Mouse (Mus musculus) lung, adult 2 months (tissue): Measurements from ENCODE around the gene Casp3. TPM values are rescaled to one million over a fixed set of nuclear protein-coding genes. Genes with fewer than 3 reads are reported as not detected.

Experiments used
- DNase-seq: peaks from one replicate; pipeline ENCODE4 v3.0.0; 2022
- H3K4me1 ChIP-seq: fragments of 200-500 bp; 2 replicates; pipeline ENCODE4 v1.6.1; 2011; ENCODE audit warnings: low read length; ENCODE audit not compliant: control insufficient read depth, insufficient read depth
- H3K4me3 ChIP-seq: fragments of 200-500 bp; replicated peaks from 2 replicates; pipeline ENCODE3; 2011; ENCODE audit warnings: low read depth, mild to moderate bottlenecking, control low read depth, low read length; ENCODE audit errors: extremely low read depth
- CTCF ChIP-seq: fragments of 200-500 bp; IDR thresholded peaks from 2 replicates; pipeline ENCODE4 v1.5.1; 2011; ENCODE audit warnings: mild to moderate bottlenecking, low read length, control low read depth; ENCODE audit not compliant: insufficient read depth
- POLR2A ChIP-seq: fragments of 200-500 bp; IDR thresholded peaks from 2 replicates; pipeline ENCODE4 v1.6.1; 2011; ENCODE audit warnings: low read depth, mild to moderate bottlenecking, control low read depth, low read length, borderline replicate concordance; ENCODE audit errors: extremely low read depth
- WGBS: fragments of 180-500 bp; shearing (Covaris S2); methylation state at CpG from one replicate; pipeline ENCODE4 v1.1.7; 2018; 5-methylcytosine and 5-hydroxymethylcytosine counted together
- polyA plus RNA-seq: library from polyadenylated mRNA; depleted of rRNA; stranded (reverse); fragments of >200 nt; gene quantifications from 2 replicates; pipeline ENCODE4 v1.2.3, GENCODE M21; 2012

The Casp3 gene
- polyA plus RNA-seq, 1 experiment, result 5.4 TPM

- no peak for TF ChIP-seq CTCF
- TF ChIP-seq POLR2A, result no peak
- DNase-seq, result no peak
- WGBS, result 69% methylated on average over 9 of the region's 9 CpGs
- H3K4me1 ChIP-seq, result peaks cover 4% of the 10 kb centered on the region
- no peak overlapping the region for H3K4me3 ChIP-seq
Observed at GRCm38 (mm10) chr8:46622446-46623270, 5.6 kb downstream of the Casp3 start.

DNA sequence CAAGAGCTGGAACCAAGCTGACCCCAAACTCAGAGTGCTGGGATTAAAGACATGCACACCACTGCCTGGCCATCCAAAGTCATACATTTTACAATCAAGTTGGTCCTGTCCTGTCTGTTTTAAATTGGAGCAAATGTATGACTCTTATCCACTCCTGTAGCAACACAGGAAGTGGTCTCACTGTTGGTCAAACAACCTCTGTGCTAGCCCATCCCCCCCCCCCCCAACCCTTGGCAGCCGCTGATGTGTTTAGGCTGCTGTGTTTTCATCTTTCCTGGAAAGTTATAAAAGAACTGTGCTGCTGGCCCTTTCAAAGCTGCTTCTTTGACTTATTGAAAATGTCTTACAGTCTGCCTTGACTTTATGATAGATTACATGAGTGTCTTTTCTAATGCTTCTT is 8.1 kb downstream of the Casp3 start:
- TF ChIP-seq POLR2A (no peak), CTCF (no peak)
- WGBS, result 28% methylated on average over 1 of the region's 1 CpGs
- Histone ChIP-seq H3K4me1 (peaks cover 2% of the 10 kb centered on the region), H3K4me3 (no peak overlapping the region)
- DNase-seq, result no peak

DNA sequence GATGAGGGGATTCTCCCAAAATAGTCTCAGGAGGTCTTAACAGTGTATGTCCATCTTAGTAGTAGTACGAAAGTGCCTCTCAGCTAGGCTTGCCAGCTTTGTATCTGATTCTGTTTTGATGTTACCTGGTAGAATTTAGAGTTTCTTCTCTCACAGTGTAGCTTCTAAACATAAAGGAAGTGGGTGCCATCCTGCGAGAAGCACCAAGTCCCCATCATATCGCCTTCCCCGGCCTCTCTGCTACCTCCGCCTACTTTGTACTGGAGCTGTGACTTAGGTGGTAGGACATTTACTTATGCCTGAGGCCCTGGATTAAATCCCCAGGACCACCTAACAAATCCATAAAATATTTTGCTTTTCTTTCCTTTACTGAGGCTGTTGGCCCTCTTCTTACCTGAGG is 9.6 kb downstream of the Casp3 start:
- no peak for DNase-seq
- 90% methylated on average over 5 of the region's 5 CpGs for WGBS
- Histone ChIP-seq H3K4me3 (no peak overlapping the region), H3K4me1 (peaks cover 2% of the 10 kb centered on the region)
- TF ChIP-seq POLR2A (no peak), CTCF (no peak)

- TF ChIP-seq POLR2A (no peak), CTCF (no peak)
- DNase-seq, result no peak
- no peak overlapping the region for H3K4me3 ChIP-seq
- H3K4me1 ChIP-seq, result peaks cover 2% of the 10 kb centered on the region
- 75% methylated on average over 7 of the region's 7 CpGs for WGBS
Observed at GRCm38 (mm10) chr8:46627881-46628280, 10.8 kb downstream of the Casp3 start.

DNA sequence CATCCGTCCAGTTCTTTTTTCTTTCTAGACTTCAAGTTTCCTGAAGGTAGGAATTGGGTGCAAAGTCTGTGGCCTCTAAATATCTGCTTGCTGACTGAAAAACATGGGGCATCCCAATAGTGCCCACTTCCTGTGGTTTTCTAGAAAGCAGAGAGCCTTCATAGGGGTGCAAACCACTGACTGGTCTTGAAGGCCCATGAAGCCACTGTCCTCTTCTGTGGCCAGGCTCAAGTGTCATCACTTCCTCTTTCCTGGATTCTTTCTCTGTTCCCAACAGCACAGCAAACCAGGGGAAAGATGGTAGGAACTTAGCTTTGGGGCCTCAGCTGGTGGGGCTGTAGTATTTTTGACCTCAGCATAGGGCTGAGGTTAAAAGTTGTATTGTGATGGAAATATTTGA is 11.6 kb downstream of the Casp3 start:
- WGBS, result 88% methylated on average over 1 of the region's 1 CpGs
- peaks cover 2% of the 10 kb centered on the region for H3K4me1 ChIP-seq
- DNase-seq, result no peak
- no peak overlapping the region for H3K4me3 ChIP-seq
- TF ChIP-seq POLR2A (no peak), CTCF (no peak)

DNA sequence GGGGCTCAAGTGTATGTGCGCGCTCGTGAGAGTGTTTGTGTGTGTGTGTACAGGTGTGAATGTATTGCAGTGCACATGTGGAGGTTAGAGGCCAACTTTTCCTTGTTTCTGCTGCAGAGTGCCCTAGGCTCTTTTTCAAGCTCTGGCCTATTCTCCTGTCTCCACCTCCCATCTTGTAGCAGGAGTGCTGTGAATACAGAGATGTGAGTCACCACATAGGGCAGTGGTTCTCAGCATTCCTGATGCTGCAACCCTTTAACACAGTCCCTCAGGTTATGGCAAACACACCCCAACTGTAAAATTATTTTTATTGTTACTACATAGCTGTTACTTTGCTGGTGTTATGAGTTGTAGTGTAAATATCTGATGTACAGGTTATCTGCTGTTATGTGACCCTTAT is 13.3 kb downstream of the Casp3 start:
- Histone ChIP-seq H3K4me3 (no peak overlapping the region), H3K4me1 (peaks cover 2% of the 10 kb centered on the region; the same call in 1 of the 2 replicates)
- DNase-seq, result no peak
- TF ChIP-seq CTCF, result no peak
- TF ChIP-seq POLR2A, result no peak
- WGBS, result 96% methylated on average over 3 of the region's 3 CpGs

GRCm38 (mm10) chr8:46630932-46631331 is 13.8 kb downstream of the Casp3 start:
- no peak for TF ChIP-seq CTCF
- TF ChIP-seq POLR2A, result no peak
- 87% methylated on average over 4 of the region's 4 CpGs for WGBS
- no peak for DNase-seq
- 0 out of 2 replicates have a peak, but pooled peaks cover 2% of the 10 kb centered on the region for H3K4me1 ChIP-seq
- no peak overlapping the region for H3K4me3 ChIP-seq

- no peak for TF ChIP-seq POLR2A
- no peak for TF ChIP-seq CTCF
- H3K4me3 ChIP-seq, result no peak overlapping the region
- H3K4me1 ChIP-seq, result peaks cover 8% of the 10 kb centered on the region
- 13% methylated on average over 6 of the region's 6 CpGs for WGBS
- peak; percentile 24 for DNase-seq
Observed at GRCm38 (mm10) chr8:46639010-46639571, 22.0 kb downstream of the Casp3 start.

DNA sequence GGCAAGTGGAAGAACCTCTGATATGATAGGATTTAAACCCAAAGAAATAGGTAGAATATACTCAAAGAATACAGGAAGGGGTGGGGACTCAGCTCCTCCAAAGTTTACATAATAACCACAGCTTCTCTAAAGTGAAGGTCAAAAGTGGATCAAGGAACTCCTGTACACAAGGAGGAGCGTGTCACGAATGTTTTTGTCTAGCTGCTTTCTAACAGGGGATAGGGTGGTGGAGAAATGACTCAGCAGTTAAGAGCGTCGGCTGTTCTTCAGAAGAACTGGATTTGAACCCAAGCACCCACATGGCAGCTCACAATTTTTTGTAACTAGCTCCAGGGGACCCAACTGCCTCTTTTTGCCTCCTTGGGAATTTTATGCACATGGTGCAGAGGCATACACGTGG is 22.8 kb downstream of the Casp3 start:
- 38% methylated on average over 5 of the region's 5 CpGs for WGBS
- TF ChIP-seq CTCF, result no peak
- TF ChIP-seq POLR2A, result no peak
- H3K4me3 ChIP-seq, result no peak overlapping the region
- peaks cover 8% of the 10 kb centered on the region for H3K4me1 ChIP-seq
- no peak for DNase-seq

DNA sequence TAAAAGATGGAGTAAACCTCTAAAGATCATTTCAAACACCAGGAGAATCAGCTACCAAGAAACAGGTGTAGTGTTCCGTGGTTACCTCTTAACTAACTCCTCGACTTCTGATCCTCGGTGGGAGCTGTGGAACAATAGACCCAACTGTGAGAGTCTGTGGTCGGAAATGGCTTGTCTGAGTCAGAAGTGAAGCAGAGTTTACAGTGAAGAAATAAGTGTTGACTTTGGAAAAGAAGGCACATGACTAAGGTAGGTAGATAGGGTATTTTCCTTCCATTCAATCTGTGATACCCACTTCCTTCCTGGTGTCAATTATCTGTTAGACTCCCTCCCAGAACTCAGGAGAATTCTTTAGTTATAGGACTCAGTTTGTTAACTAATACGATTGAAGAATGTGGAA is 24.2 kb downstream of the Casp3 start:
- no peak for DNase-seq
- no peak for TF ChIP-seq CTCF
- TF ChIP-seq POLR2A, result no peak
- WGBS, result 42% methylated on average over 5 of the region's 5 CpGs
- no peak overlapping the region for H3K4me3 ChIP-seq
- peaks cover 8% of the 10 kb centered on the region for H3K4me1 ChIP-seq
